Mouse (Mus musculus): ENCODE results near the gene Srms.

GRCm38 (mm10) chr2:181251841-181252240 is 38.9 kb upstream of the Srms start:
- TF ChIP-seq CTCF (IDR thresholded peaks at IDR 0.05; ENCODE audit: low read depth) = no peak
- no peak for TF ChIP-seq EP300 (optimal IDR thresholded peaks at IDR 0.05)
